Mouse (Mus musculus): ENCODE measurements around the gene Arrdc2. TPM values are rescaled to one million over a fixed set of nuclear protein-coding genes. Genes with fewer than 3 reads are reported as not detected.

The Arrdc2 gene
- 5.8 and 8.7 TPM in 2 replicates for polyA plus RNA-seq (2014; fragmentation: Nextera tagmentation; extraction: Ambion mirVana)

GRCm38 (mm10) chr8:70839408-70840351 lies at the start of gene Arrdc2:
Arrdc2 (minus strand) TSS chr8:70839720.
- peak; percentile 96 for ATAC-seq (ENCODE audit: insufficient number of reproducible peaks, insufficient read depth, low FRiP score, low read depth)
- H3K4me1 ChIP-seq (ENCODE audit: control insufficient read depth, insufficient read depth, low read length), result peaks cover 5% of the 10 kb centered on the region; the same call in 1 of the 2 replicates
- no peaks in the 10 kb centered on the region; the same call in 1 of the 2 replicates for H3K36me3 ChIP-seq (ENCODE audit: control insufficient read depth, insufficient read depth, low read length)
- peak within 1 kb of the TSS; percentile 88; the same call in 1 of the 2 replicates for H3K27ac ChIP-seq (ENCODE audit: low read length)
- no peaks in the 10 kb centered on the region for H3K9me3 ChIP-seq (ENCODE audit: control insufficient read depth, low read depth, low read length)
- WGBS, result 2% methylated on average over 55 of the region's 55 CpGs
- H3K4me3 ChIP-seq (ENCODE audit: low read depth, low read length), result peak within 1 kb of the TSS; percentile 51
- peak within 1 kb of the TSS; percentile 66 for H3K4me2 ChIP-seq (replicated peaks; ENCODE audit: low read depth, low read length)
- H3K9ac ChIP-seq (replicated peaks; ENCODE audit: low read depth, low read length), result peak within 1 kb of the TSS; percentile 69
- no peaks in the 10 kb centered on the region for H3K27me3 ChIP-seq (ENCODE audit: control insufficient read depth, insufficient read depth, low read length)

GRCm38 (mm10) chr8:70887669-70888068 lies 48.1 kb upstream of the Arrdc2 start:
- ATAC-seq (ENCODE audit: insufficient number of reproducible peaks, insufficient read depth, low FRiP score, low read depth), result no peak
- Histone ChIP-seq H3K27ac (ENCODE audit: low read length) (no peak overlapping the region), H3K27me3 (ENCODE audit: control insufficient read depth, insufficient read depth, low read length) (peaks cover 15% of the 10 kb centered on the region), H3K9ac (replicated peaks; ENCODE audit: low read depth, low read length) (no peak overlapping the region), H3K9me3 (ENCODE audit: control insufficient read depth, low read depth, low read length) (no peaks in the 10 kb centered on the region), H3K4me1 (ENCODE audit: control insufficient read depth, insufficient read depth, low read length) (peaks cover 5% of the 10 kb centered on the region; the same call in 1 of the 2 replicates), H3K36me3 (ENCODE audit: control insufficient read depth, insufficient read depth, low read length) (no peaks in the 10 kb centered on the region), H3K4me2 (replicated peaks; ENCODE audit: low read depth, low read length) (no peak overlapping the region), H3K4me3 (ENCODE audit: low read depth, low read length) (no peak overlapping the region)
- WGBS, result 7% methylated on average over 18 of the region's 18 CpGs

- Histone ChIP-seq H3K4me2 (replicated peaks; ENCODE audit: low read depth, low read length) (no peak overlapping the region), H3K9ac (replicated peaks; ENCODE audit: low read depth, low read length) (no peak overlapping the region), H3K9me3 (ENCODE audit: control insufficient read depth, low read depth, low read length) (no peaks in the 10 kb centered on the region), H3K4me3 (ENCODE audit: low read depth, low read length) (no peak overlapping the region), H3K27me3 (ENCODE audit: control insufficient read depth, insufficient read depth, low read length) (no peaks in the 10 kb centered on the region), H3K27ac (ENCODE audit: low read length) (no peak overlapping the region), H3K36me3 (ENCODE audit: control insufficient read depth, insufficient read depth, low read length) (no peaks in the 10 kb centered on the region), H3K4me1 (ENCODE audit: control insufficient read depth, insufficient read depth, low read length) (no peaks in the 10 kb centered on the region)
- no peak for ATAC-seq (ENCODE audit: insufficient number of reproducible peaks, insufficient read depth, low FRiP score, low read depth)
- 15% methylated on average over 12 of the region's 12 CpGs for WGBS
Observed at GRCm38 (mm10) chr8:70885612-70886011, 46.1 kb upstream of the Arrdc2 start.

GRCm38 (mm10) chr8:70884683-70885082 lies 45.2 kb upstream of the Arrdc2 start:
- no peak overlapping the region for H3K4me2 ChIP-seq (replicated peaks; ENCODE audit: low read depth, low read length)
- no peak for ATAC-seq (ENCODE audit: insufficient number of reproducible peaks, insufficient read depth, low FRiP score, low read depth)
- no peaks in the 10 kb centered on the region for H3K4me1 ChIP-seq (ENCODE audit: control insufficient read depth, insufficient read depth, low read length)
- H3K27ac ChIP-seq (ENCODE audit: low read length), result no peak overlapping the region
- H3K9me3 ChIP-seq (ENCODE audit: control insufficient read depth, low read depth, low read length), result no peaks in the 10 kb centered on the region
- 86% methylated on average over 10 of the region's 10 CpGs for WGBS
- H3K27me3 ChIP-seq (ENCODE audit: control insufficient read depth, insufficient read depth, low read length), result no peaks in the 10 kb centered on the region
- H3K4me3 ChIP-seq (ENCODE audit: low read depth, low read length), result no peak overlapping the region
- no peaks in the 10 kb centered on the region for H3K36me3 ChIP-seq (ENCODE audit: control insufficient read depth, insufficient read depth, low read length)
- H3K9ac ChIP-seq (replicated peaks; ENCODE audit: low read depth, low read length), result no peak overlapping the region

- no peak for ATAC-seq (ENCODE audit: insufficient number of reproducible peaks, insufficient read depth, low FRiP score, low read depth)
- Histone ChIP-seq H3K4me2 (replicated peaks; ENCODE audit: low read depth, low read length) (no peak overlapping the region), H3K36me3 (ENCODE audit: control insufficient read depth, insufficient read depth, low read length) (no peaks in the 10 kb centered on the region), H3K27me3 (ENCODE audit: control insufficient read depth, insufficient read depth, low read length) (no peaks in the 10 kb centered on the region), H3K4me1 (ENCODE audit: control insufficient read depth, insufficient read depth, low read length) (no peaks in the 10 kb centered on the region), H3K9ac (replicated peaks; ENCODE audit: low read depth, low read length) (no peak overlapping the region), H3K9me3 (ENCODE audit: control insufficient read depth, low read depth, low read length) (no peaks in the 10 kb centered on the region), H3K27ac (ENCODE audit: low read length) (no peak overlapping the region), H3K4me3 (ENCODE audit: low read depth, low read length) (no peak overlapping the region)
- 86% methylated on average over 4 of the region's 4 CpGs for WGBS
Observed at GRCm38 (mm10) chr8:70884186-70884585, 44.7 kb upstream of the Arrdc2 start.

GRCm38 (mm10) chr8:70880546-70880945 lies 41.0 kb upstream of the Arrdc2 start:
- Histone ChIP-seq H3K27me3 (ENCODE audit: control insufficient read depth, insufficient read depth, low read length) (no peaks in the 10 kb centered on the region), H3K4me2 (replicated peaks; ENCODE audit: low read depth, low read length) (no peak overlapping the region), H3K27ac (ENCODE audit: low read length) (no peak overlapping the region), H3K4me1 (ENCODE audit: control insufficient read depth, insufficient read depth, low read length) (no peaks in the 10 kb centered on the region), H3K9me3 (ENCODE audit: control insufficient read depth, low read depth, low read length) (no peaks in the 10 kb centered on the region), H3K36me3 (ENCODE audit: control insufficient read depth, insufficient read depth, low read length) (no peaks in the 10 kb centered on the region), H3K4me3 (ENCODE audit: low read depth, low read length) (no peak overlapping the region), H3K9ac (replicated peaks; ENCODE audit: low read depth, low read length) (no peak overlapping the region)
- WGBS, result 19% methylated on average over 11 of the region's 11 CpGs
- peak; percentile 46; the same call in 1 of the 2 replicates for ATAC-seq (ENCODE audit: insufficient number of reproducible peaks, insufficient read depth, low FRiP score, low read depth)

GRCm38 (mm10) chr8:70880126-70880525 lies 40.6 kb upstream of the Arrdc2 start:
- ATAC-seq (ENCODE audit: insufficient number of reproducible peaks, insufficient read depth, low FRiP score, low read depth), result no peak
- 8% methylated on average over 4 of the region's 4 CpGs for WGBS
- Histone ChIP-seq H3K27ac (ENCODE audit: low read length) (no peak overlapping the region), H3K27me3 (ENCODE audit: control insufficient read depth, insufficient read depth, low read length) (no peaks in the 10 kb centered on the region), H3K9me3 (ENCODE audit: control insufficient read depth, low read depth, low read length) (no peaks in the 10 kb centered on the region), H3K4me2 (replicated peaks; ENCODE audit: low read depth, low read length) (no peak overlapping the region), H3K36me3 (ENCODE audit: control insufficient read depth, insufficient read depth, low read length) (no peaks in the 10 kb centered on the region), H3K4me1 (ENCODE audit: control insufficient read depth, insufficient read depth, low read length) (no peaks in the 10 kb centered on the region), H3K4me3 (ENCODE audit: low read depth, low read length) (no peak overlapping the region), H3K9ac (replicated peaks; ENCODE audit: low read depth, low read length) (no peak overlapping the region)

GRCm38 (mm10) chr8:70879500-70879899 lies 40.0 kb upstream of the Arrdc2 start:
- whole genome bisulfite sequencing, result 59% methylated on average over 4 of the region's 4 CpGs
- Histone ChIP-seq H3K9ac (replicated peaks; ENCODE audit: low read depth, low read length) (no peak overlapping the region), H3K27ac (ENCODE audit: low read length) (no peak overlapping the region), H3K27me3 (ENCODE audit: control insufficient read depth, insufficient read depth, low read length) (no peaks in the 10 kb centered on the region), H3K36me3 (ENCODE audit: control insufficient read depth, insufficient read depth, low read length) (no peaks in the 10 kb centered on the region), H3K4me1 (ENCODE audit: control insufficient read depth, insufficient read depth, low read length) (no peaks in the 10 kb centered on the region), H3K4me3 (ENCODE audit: low read depth, low read length) (no peak overlapping the region), H3K9me3 (ENCODE audit: control insufficient read depth, low read depth, low read length) (no peaks in the 10 kb centered on the region), H3K4me2 (replicated peaks; ENCODE audit: low read depth, low read length) (no peak overlapping the region)
- no peak for ATAC-seq (ENCODE audit: insufficient number of reproducible peaks, insufficient read depth, low FRiP score, low read depth)
